Mouse (Mus musculus): ENCODE data around the gene D930048N14Rik. TPM values are rescaled to one million over a fixed set of nuclear protein-coding genes. Genes with fewer than 3 reads are reported as not detected.
A peak's percentile ranks its signal among the peaks of the same experiment; 100 is the strongest.
"Not testable (repeated sequence)": the region's sequence is repeated elsewhere in the genome, so short reads cannot be mapped to it uniquely, and the experiment has no call there.

D930048N14Rik gene
- total and polyA plus RNA-seq, 2 experiments from 2014 or later = 0.08 to 0.78 TPM

GRCm38 (mm10) chr11:51615601-51616000 is 35.2 kb upstream of the D930048N14Rik start:
- peak overlapping the region; percentile 47 for H3K9ac ChIP-seq (replicated peaks; ENCODE audit: low read depth, low read length)
- ATAC-seq (ENCODE audit: insufficient read depth, low read depth) (peak; percentile 69), DNase-seq (ENCODE audit: low spot score) (peak; percentile 67)
- no peaks in the 10 kb centered on the region for H3K27me3 ChIP-seq (ENCODE audit: control insufficient read depth, insufficient read depth, low read length)
- peak overlapping the region; percentile 88 for H3K27ac ChIP-seq (ENCODE audit: low read depth)
- H3K4me2 ChIP-seq (ENCODE audit: low read depth, low read length) = peak overlapping the region; percentile 59
- no peaks in the 10 kb centered on the region for H3K9me3 ChIP-seq (replicated peaks; ENCODE audit: control insufficient read depth, low read length)
- TF ChIP-seq EP300 (IDR thresholded peaks at IDR 0.05; ENCODE audit: low read depth) = no peak
- no peak for TF ChIP-seq CTCF (IDR thresholded peaks at IDR 0.05; ENCODE audit: low read depth)
- WGBS = 2% methylated on average over 14 of the region's 14 CpGs
- peak overlapping the region; percentile 33 for H3K4me3 ChIP-seq (ENCODE audit: low read depth, low read length)
- peaks cover 19% of the 10 kb centered on the region for H3K4me1 ChIP-seq (ENCODE audit: control insufficient read depth, insufficient read depth)
- no peaks in the 10 kb centered on the region for H3K36me3 ChIP-seq (replicated peaks; ENCODE audit: control insufficient read depth, insufficient read depth, low read length)

- H3K27me3 ChIP-seq (ENCODE audit: control insufficient read depth, insufficient read depth, low read length); H3K9ac ChIP-seq (replicated peaks; ENCODE audit: low read depth, low read length); DNase-seq (ENCODE audit: low spot score); H3K9me3 ChIP-seq (replicated peaks; ENCODE audit: control insufficient read depth, low read length); H3K36me3 ChIP-seq (replicated peaks; ENCODE audit: control insufficient read depth, insufficient read depth, low read length); H3K4me3 ChIP-seq (ENCODE audit: low read depth, low read length); H3K27ac ChIP-seq (ENCODE audit: low read depth); ATAC-seq (ENCODE audit: insufficient read depth, low read depth): not testable (repeated sequence)
- peaks cover 21% of the 10 kb centered on the region for H3K4me1 ChIP-seq (ENCODE audit: control insufficient read depth, insufficient read depth)
- peak overlapping the region; percentile 59 for H3K4me2 ChIP-seq (ENCODE audit: low read depth, low read length)
- WGBS = 90% methylated on average over 7 of the region's 7 CpGs
Observed at GRCm38 (mm10) chr11:51616113-51616512, 34.6 kb upstream of the D930048N14Rik start.

GRCm38 (mm10) chr11:51617693-51618092 is 33.1 kb upstream of the D930048N14Rik start:
- H3K4me1 ChIP-seq (ENCODE audit: control insufficient read depth, insufficient read depth) = peaks cover 21% of the 10 kb centered on the region
- no peak overlapping the region for H3K4me2 ChIP-seq (ENCODE audit: low read depth, low read length)
- no peak for ATAC-seq (ENCODE audit: insufficient read depth, low read depth)
- no peak overlapping the region for H3K9ac ChIP-seq (replicated peaks; ENCODE audit: low read depth, low read length)
- no peaks in the 10 kb centered on the region for H3K27me3 ChIP-seq (ENCODE audit: control insufficient read depth, insufficient read depth, low read length)
- no peak overlapping the region for H3K4me3 ChIP-seq (ENCODE audit: low read depth, low read length)
- H3K9me3 ChIP-seq (replicated peaks; ENCODE audit: control insufficient read depth, low read length) = no peaks in the 10 kb centered on the region
- no peak overlapping the region for H3K27ac ChIP-seq (ENCODE audit: low read depth)
- peak; percentile 75 for DNase-seq (ENCODE audit: low spot score)
- H3K36me3 ChIP-seq (replicated peaks; ENCODE audit: control insufficient read depth, insufficient read depth, low read length) = peaks cover 4% of the 10 kb centered on the region; the same call in 1 of the 2 replicates
- peak; percentile 85 for TF ChIP-seq CTCF (IDR thresholded peaks at IDR 0.05; ENCODE audit: low read depth)
- no peak for TF ChIP-seq EP300 (IDR thresholded peaks at IDR 0.05; ENCODE audit: low read depth)
- WGBS = 3% methylated on average over 4 of the region's 4 CpGs

- 51% methylated on average over 7 of the region's 8 CpGs for WGBS
- Histone ChIP-seq H3K9ac (replicated peaks; ENCODE audit: low read depth, low read length) (no peak overlapping the region), H3K4me3 (ENCODE audit: low read depth, low read length) (peak overlapping the region; percentile 82), H3K27me3 (ENCODE audit: control insufficient read depth, insufficient read depth, low read length) (no peaks in the 10 kb centered on the region), H3K4me1 (ENCODE audit: control insufficient read depth, insufficient read depth) (peaks cover 21% of the 10 kb centered on the region), H3K36me3 (replicated peaks; ENCODE audit: control insufficient read depth, insufficient read depth, low read length) (peaks cover 16% of the 10 kb centered on the region), H3K27ac (ENCODE audit: low read depth) (0 out of 2 replicates have a peak overlapping the region, but pooled peaks have one; percentile 40), H3K9me3 (replicated peaks; ENCODE audit: control insufficient read depth, low read length) (no peaks in the 10 kb centered on the region), H3K4me2 (ENCODE audit: low read depth, low read length) (peak overlapping the region; percentile 94)
- ATAC-seq (ENCODE audit: insufficient read depth, low read depth) (peak; percentile 2; the same call in 1 of the 2 replicates), DNase-seq (ENCODE audit: low spot score) (no peak)
- TF ChIP-seq EP300 (IDR thresholded peaks at IDR 0.05; ENCODE audit: low read depth) = no peak
- no peak for TF ChIP-seq CTCF (IDR thresholded peaks at IDR 0.05; ENCODE audit: low read depth)
Observed at GRCm38 (mm10) chr11:51618894-51619408, 31.8 kb upstream of the D930048N14Rik start.

GRCm38 (mm10) chr11:51619409-51620060 is 31.2 kb upstream of the D930048N14Rik start, which contains the start of gene Nhp2:
TSS of gene Nhp2 (plus strand) at chr11:51619735.
- Histone ChIP-seq H3K9ac (replicated peaks; ENCODE audit: low read depth, low read length) (peak within 1 kb of the TSS; percentile 76), H3K4me1 (ENCODE audit: control insufficient read depth, insufficient read depth) (peaks cover 21% of the 10 kb centered on the region), H3K27ac (ENCODE audit: low read depth) (peak within 1 kb of the TSS; percentile 70; the same call in 1 of the 2 replicates), H3K4me3 (ENCODE audit: low read depth, low read length) (peak within 1 kb of the TSS; percentile 82), H3K27me3 (ENCODE audit: control insufficient read depth, insufficient read depth, low read length) (no peaks in the 10 kb centered on the region), H3K36me3 (replicated peaks; ENCODE audit: control insufficient read depth, insufficient read depth, low read length) (peaks cover 22% of the 10 kb centered on the region), H3K4me2 (ENCODE audit: low read depth, low read length) (peak within 1 kb of the TSS; percentile 94), H3K9me3 (replicated peaks; ENCODE audit: control insufficient read depth, low read length) (no peaks in the 10 kb centered on the region)
- under 1% methylated on average over 51 of the region's 51 CpGs for WGBS
- DNase-seq (ENCODE audit: low spot score) = peak; percentile 99
- ATAC-seq (ENCODE audit: insufficient read depth, low read depth) = peak; percentile 91
- TF ChIP-seq CTCF (IDR thresholded peaks at IDR 0.05; ENCODE audit: low read depth) = no peak
- TF ChIP-seq EP300 (IDR thresholded peaks at IDR 0.05; ENCODE audit: low read depth) = peak; percentile 62; the same call in 1 of the 2 replicates

Data from heart, postnatal 0 days (tissue).